Mouse (Mus musculus) adrenal gland, postnatal 25 days (tissue): ENCODE measurements around the gene Hpcal1. TPM values are rescaled to one million over a fixed set of nuclear protein-coding genes. Genes with fewer than 3 reads are reported as not detected.

ENCODE experiments used
- DNase-seq: peaks from one replicate; pipeline ENCODE4 v3.0.0; 2021; ENCODE audit warnings: mixed read lengths
- long read RNA-seq: library from polyadenylated mRNA; stranded (forward); transcript quantifications from one replicate; pipeline ENCODE4 v2.0.0, GENCODE M21; 2021
- total RNA-seq: library from RNA; stranded (reverse); gene quantifications from 2 replicates; pipeline ENCODE4 v1.2.3, GENCODE M21; 2021

The Hpcal1 gene
- 14.4 and 17.2 TPM in 2 replicates for total RNA-seq
- long read RNA-seq, transcript Hpcal1-201 (4 exons, 1,526 nt), result major isoform, 16 of 25 reads
- long read RNA-seq, partial matches to known transcripts, result 5 of 25 reads
- long read RNA-seq, other reads (novel, unspliced or antisense), result 4 of 25 reads

- peak; percentile 98 for DNase-seq
Measured at GRCm38 (mm10) chr12:17690564-17691281, at the start of gene Hpcal1. Gene Hpcal1, plus strand, starts transcription at chr12:17690856.

- DNase-seq, result no peak
Measured at GRCm38 (mm10) chr12:17641269-17641668, 49.4 kb upstream of the Hpcal1 start.

GRCm38 (mm10) chr12:17644385-17645222, 46.1 kb upstream of the Hpcal1 start:
- DNase-seq, result no peak

- no peak for DNase-seq
Measured at GRCm38 (mm10) chr12:17646457-17646856, 44.2 kb upstream of the Hpcal1 start.

GRCm38 (mm10) chr12:17651223-17652095, 39.2 kb upstream of the Hpcal1 start:
- DNase-seq, result no peak

- no peak for DNase-seq
Measured at GRCm38 (mm10) chr12:17652216-17653050, 38.2 kb upstream of the Hpcal1 start.

- DNase-seq, result peak; percentile 18
Measured at GRCm38 (mm10) chr12:17653051-17653783, 37.4 kb upstream of the Hpcal1 start.

- DNase-seq, result no peak
Measured at GRCm38 (mm10) chr12:17657561-17658195, 33.0 kb upstream of the Hpcal1 start.

- no peak for DNase-seq
Measured at GRCm38 (mm10) chr12:17658521-17658920, 32.1 kb upstream of the Hpcal1 start.

GRCm38 (mm10) chr12:17661483-17661920, 29.2 kb upstream of the Hpcal1 start:
- peak; percentile 15 for DNase-seq

GRCm38 (mm10) chr12:17663991-17664635, 26.5 kb upstream of the Hpcal1 start:
- no peak for DNase-seq

GRCm38 (mm10) chr12:17665906-17666326, 24.7 kb upstream of the Hpcal1 start:
- no peak for DNase-seq

- peak; percentile 7 for DNase-seq
Measured at GRCm38 (mm10) chr12:17666616-17667015, 24.0 kb upstream of the Hpcal1 start.

- no peak for DNase-seq
Measured at GRCm38 (mm10) chr12:17673729-17674128, 16.9 kb upstream of the Hpcal1 start.

GRCm38 (mm10) chr12:17674182-17674812, 16.4 kb upstream of the Hpcal1 start:
- no peak for DNase-seq

GRCm38 (mm10) chr12:17677743-17678142, 12.9 kb upstream of the Hpcal1 start:
- no peak for DNase-seq

- no peak for DNase-seq
Measured at GRCm38 (mm10) chr12:17679571-17679970, 11.1 kb upstream of the Hpcal1 start.

GRCm38 (mm10) chr12:17682161-17682560, 8.5 kb upstream of the Hpcal1 start:
- no peak for DNase-seq

- no peak for DNase-seq
Measured at GRCm38 (mm10) chr12:17684315-17684714, 6.3 kb upstream of the Hpcal1 start.
